Mouse (Mus musculus): Measurements from ENCODE around the gene Slc39a9. TPM values are rescaled to one million over a fixed set of nuclear protein-coding genes. Genes with fewer than 3 reads are reported as not detected.

Slc39a9 gene
- polyA plus RNA-seq, 1 experiment from 2014 or later: 24.4 TPM

DNA sequence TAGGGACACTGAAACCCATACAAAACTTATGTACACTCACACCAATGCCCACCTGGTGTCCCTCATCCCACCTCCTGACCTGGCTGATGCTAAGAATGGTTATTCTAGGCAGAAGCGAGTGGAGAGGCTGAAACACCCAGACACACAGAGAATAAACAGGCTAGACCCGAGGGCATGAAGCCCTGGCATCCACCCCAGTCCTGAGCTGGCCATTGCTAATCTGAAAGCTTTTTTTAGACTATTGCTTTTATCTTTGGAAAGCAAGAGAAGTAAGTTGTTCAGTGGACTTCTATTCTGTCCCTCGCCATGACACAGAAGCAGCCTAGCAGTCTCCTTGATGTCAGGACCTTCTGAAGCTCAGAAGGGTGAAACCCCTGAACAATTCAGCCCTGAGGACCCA lies 33.8 kb upstream of the Slc39a9 start:
- no peaks in the 10 kb centered on the region for H3K36me3 ChIP-seq
- no peaks in the 10 kb centered on the region for H3K9me3 ChIP-seq
- no peak overlapping the region for H3K9ac ChIP-seq
- H3K27me3 ChIP-seq: no peaks in the 10 kb centered on the region
- H3K4me1 ChIP-seq: no peaks in the 10 kb centered on the region
- H3K4me2 ChIP-seq: no peak overlapping the region
- H3K27ac ChIP-seq: no peak overlapping the region
- ATAC-seq (ENCODE audit: insufficient number of reproducible peaks, low FRiP score, low TSS enrichment, low read depth): no peak
- 75% methylated on average over 3 of the region's 3 CpGs for WGBS
- no peak overlapping the region for H3K4me3 ChIP-seq

- 49% methylated on average over 9 of the region's 9 CpGs for WGBS
- no peaks in the 10 kb centered on the region for H3K4me1 ChIP-seq
- no peak for ATAC-seq (ENCODE audit: insufficient number of reproducible peaks, low FRiP score, low TSS enrichment, low read depth)
Measured at GRCm38 (mm10) chr12:80612113-80612791, 31.4 kb upstream of the Slc39a9 start.

GRCm38 (mm10) chr12:80615371-80616257 lies 28.1 kb upstream of the Slc39a9 start:
- ATAC-seq (ENCODE audit: insufficient number of reproducible peaks, low FRiP score, low TSS enrichment, low read depth): no peak
- H3K4me1 ChIP-seq: no peaks in the 10 kb centered on the region
- H3K27me3 ChIP-seq: no peaks in the 10 kb centered on the region
- H3K36me3 ChIP-seq: no peaks in the 10 kb centered on the region
- no peak overlapping the region for H3K4me3 ChIP-seq
- 44% methylated on average over 7 of the region's 7 CpGs for WGBS
- H3K4me2 ChIP-seq: no peak overlapping the region
- H3K27ac ChIP-seq: no peak overlapping the region
- H3K9ac ChIP-seq: no peak overlapping the region
- no peaks in the 10 kb centered on the region for H3K9me3 ChIP-seq

More at GRCm38 (mm10) chr12:80612113-80612791, 31.4 kb upstream of the Slc39a9 start:
- H3K27me3 ChIP-seq: no peaks in the 10 kb centered on the region
- no peaks in the 10 kb centered on the region for H3K9me3 ChIP-seq
- H3K4me2 ChIP-seq: no peak overlapping the region
- no peak overlapping the region for H3K9ac ChIP-seq
- no peak overlapping the region for H3K27ac ChIP-seq
- H3K36me3 ChIP-seq: no peaks in the 10 kb centered on the region
- no peak overlapping the region for H3K4me3 ChIP-seq

DNA sequence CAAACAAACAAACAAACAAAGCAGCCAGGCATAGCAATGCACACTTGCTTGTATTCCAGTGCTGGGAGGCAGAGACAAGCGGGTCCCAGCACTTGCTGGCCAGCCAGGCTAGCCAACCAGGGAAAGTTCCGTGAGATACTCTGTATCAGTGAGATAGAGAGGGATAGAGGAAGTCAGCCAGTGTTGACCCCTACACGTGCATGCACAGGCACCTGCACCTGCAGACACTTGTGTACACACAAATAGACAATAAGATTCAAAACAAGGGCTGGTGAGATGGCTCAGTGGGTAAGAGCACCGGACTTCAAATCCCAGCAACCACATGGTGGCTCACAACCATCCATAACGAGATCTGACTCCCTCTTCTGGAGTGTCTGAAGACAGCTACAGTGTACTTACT lies 23.2 kb upstream of the Slc39a9 start:
- no peak for ATAC-seq (ENCODE audit: insufficient number of reproducible peaks, low FRiP score, low TSS enrichment, low read depth)
- Histone ChIP-seq H3K27ac (no peak overlapping the region), H3K4me1 (no peaks in the 10 kb centered on the region), H3K27me3 (no peaks in the 10 kb centered on the region), H3K9me3 (no peaks in the 10 kb centered on the region), H3K9ac (no peak overlapping the region), H3K4me3 (no peak overlapping the region), H3K4me2 (no peak overlapping the region), H3K36me3 (no peaks in the 10 kb centered on the region)
- WGBS: 77% methylated on average over 5 of the region's 5 CpGs

DNA sequence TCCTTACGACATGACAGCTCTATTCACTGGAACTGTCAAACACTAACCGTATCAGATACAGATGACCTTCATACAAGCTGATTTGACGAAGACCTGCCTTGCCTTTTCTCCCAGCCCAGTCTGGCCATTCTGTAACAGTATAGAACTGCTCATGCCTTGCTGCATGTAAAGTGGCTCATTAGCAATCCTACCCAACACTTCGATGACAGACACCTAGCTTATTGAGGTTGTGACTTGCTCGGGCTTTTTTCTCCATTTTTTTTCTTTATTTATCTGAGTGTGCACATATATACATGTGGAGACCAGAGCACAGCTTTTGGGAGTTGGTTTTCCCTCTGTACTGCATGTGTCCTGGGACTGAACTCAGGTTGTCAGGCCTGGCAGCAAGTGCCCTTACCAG lies 11.9 kb upstream of the Slc39a9 start:
- H3K27me3 ChIP-seq: no peaks in the 10 kb centered on the region
- H3K9ac ChIP-seq: no peak overlapping the region
- 86% methylated on average over 5 of the region's 5 CpGs for WGBS
- H3K4me1 ChIP-seq: no peaks in the 10 kb centered on the region
- no peak overlapping the region for H3K27ac ChIP-seq
- no peak overlapping the region for H3K4me2 ChIP-seq
- peaks cover 44% of the 10 kb centered on the region for H3K36me3 ChIP-seq
- no peak overlapping the region for H3K4me3 ChIP-seq
- no peak for ATAC-seq (ENCODE audit: insufficient number of reproducible peaks, low FRiP score, low TSS enrichment, low read depth)
- H3K9me3 ChIP-seq: no peaks in the 10 kb centered on the region

GRCm38 (mm10) chr12:80642725-80643692 lies 674 bp upstream of the Slc39a9 start:
- Histone ChIP-seq H3K9ac (peak overlapping the region; percentile 92), H3K27me3 (no peaks in the 10 kb centered on the region), H3K36me3 (peaks cover 44% of the 10 kb centered on the region), H3K27ac (peak overlapping the region; percentile 92), H3K4me1 (peaks cover 31% of the 10 kb centered on the region), H3K9me3 (no peaks in the 10 kb centered on the region), H3K4me2 (peak overlapping the region; percentile 76), H3K4me3 (peak overlapping the region; percentile 98)
- ATAC-seq (ENCODE audit: insufficient number of reproducible peaks, low FRiP score, low TSS enrichment, low read depth): peak; percentile 70
- 2% methylated on average over 43 of the region's 48 CpGs for WGBS

DNA sequence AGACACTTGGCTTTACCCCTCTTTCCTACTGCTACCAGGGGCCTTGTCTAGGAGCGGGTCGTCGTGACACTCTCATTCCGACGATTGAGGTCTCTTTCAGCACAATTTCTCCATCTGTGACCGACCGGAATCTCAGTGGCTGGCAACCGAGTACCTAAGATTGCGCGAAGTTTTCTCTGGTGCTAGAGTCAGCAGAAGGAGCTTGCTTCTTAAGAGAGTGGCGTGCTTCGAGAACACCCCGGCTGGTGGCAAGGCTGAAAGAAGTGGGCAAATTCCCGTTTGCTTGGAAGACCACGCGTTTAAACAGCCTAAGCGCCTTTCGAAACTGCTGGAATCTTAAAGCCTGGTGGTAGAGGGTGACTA lies 804 bp downstream of the Slc39a9 start:
- peaks cover 36% of the 10 kb centered on the region for H3K36me3 ChIP-seq
- peak overlapping the region; percentile 92 for H3K9ac ChIP-seq
- 10% methylated on average over 18 of the region's 18 CpGs for WGBS
- H3K4me2 ChIP-seq: peak overlapping the region; percentile 76
- peaks cover 29% of the 10 kb centered on the region for H3K4me1 ChIP-seq
- H3K4me3 ChIP-seq: peak overlapping the region; percentile 98
- H3K9me3 ChIP-seq: no peaks in the 10 kb centered on the region
- H3K27me3 ChIP-seq: no peaks in the 10 kb centered on the region
- H3K27ac ChIP-seq: peak overlapping the region; percentile 92
- ATAC-seq (ENCODE audit: insufficient number of reproducible peaks, low FRiP score, low TSS enrichment, low read depth): no peak

DNA sequence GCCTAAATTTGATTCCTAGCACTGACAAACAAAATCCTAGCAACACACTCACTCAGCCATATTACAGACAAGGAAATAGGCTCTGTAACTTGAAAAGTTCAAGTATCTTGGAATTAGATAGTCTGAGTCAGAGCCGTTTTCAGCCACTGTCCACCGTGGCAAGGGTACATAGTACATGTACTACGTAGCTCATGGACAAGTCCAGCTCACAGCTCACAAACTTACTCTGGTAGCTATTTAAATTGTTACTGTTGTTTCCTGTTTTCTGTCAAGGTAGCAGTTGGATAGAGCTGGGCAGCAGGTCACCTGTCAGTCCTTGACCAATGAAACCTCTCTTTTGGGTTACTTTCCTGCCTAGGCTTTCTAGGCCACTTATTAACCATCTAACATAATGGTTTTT lies 2.7 kb downstream of the Slc39a9 start:
- Histone ChIP-seq H3K36me3 (peaks cover 19% of the 10 kb centered on the region; the same call in 1 of the 2 replicates), H3K9ac (no peak overlapping the region), H3K4me3 (no peak overlapping the region), H3K4me2 (peak overlapping the region; percentile 76; the same call in 1 of the 2 replicates), H3K4me1 (peaks cover 29% of the 10 kb centered on the region), H3K27me3 (no peaks in the 10 kb centered on the region), H3K27ac (no peak overlapping the region), H3K9me3 (no peaks in the 10 kb centered on the region)
- WGBS: 91% methylated on average over 3 of the region's 3 CpGs
- ATAC-seq (ENCODE audit: insufficient number of reproducible peaks, low FRiP score, low TSS enrichment, low read depth): no peak

GRCm38 (mm10) chr12:80653951-80654658 lies 10.4 kb downstream of the Slc39a9 start:
- no peak overlapping the region for H3K4me2 ChIP-seq
- H3K9ac ChIP-seq: no peak overlapping the region
- H3K36me3 ChIP-seq: no peaks in the 10 kb centered on the region
- no peak for ATAC-seq (ENCODE audit: insufficient number of reproducible peaks, low FRiP score, low TSS enrichment, low read depth)
- no peak overlapping the region for H3K27ac ChIP-seq
- no peak overlapping the region for H3K4me3 ChIP-seq
- no peaks in the 10 kb centered on the region for H3K27me3 ChIP-seq
- H3K4me1 ChIP-seq: no peaks in the 10 kb centered on the region
- no peaks in the 10 kb centered on the region for H3K9me3 ChIP-seq
- WGBS: 84% methylated on average over 7 of the region's 7 CpGs

GRCm38 (mm10) chr12:80654659-80655025 lies 11.0 kb downstream of the Slc39a9 start:
- Histone ChIP-seq H3K36me3 (no peaks in the 10 kb centered on the region), H3K9me3 (no peaks in the 10 kb centered on the region), H3K4me2 (no peak overlapping the region), H3K27me3 (no peaks in the 10 kb centered on the region), H3K4me1 (no peaks in the 10 kb centered on the region), H3K4me3 (no peak overlapping the region), H3K27ac (no peak overlapping the region), H3K9ac (no peak overlapping the region)
- 77% methylated on average over 3 of the region's 3 CpGs for WGBS
- no peak for ATAC-seq (ENCODE audit: insufficient number of reproducible peaks, low FRiP score, low TSS enrichment, low read depth)

GRCm38 (mm10) chr12:80658661-80659060 lies 15.0 kb downstream of the Slc39a9 start:
- no peak overlapping the region for H3K9ac ChIP-seq
- H3K27me3 ChIP-seq: no peaks in the 10 kb centered on the region
- H3K4me2 ChIP-seq: no peak overlapping the region
- H3K36me3 ChIP-seq: peaks cover 17% of the 10 kb centered on the region
- no peak for ATAC-seq (ENCODE audit: insufficient number of reproducible peaks, low FRiP score, low TSS enrichment, low read depth)
- H3K27ac ChIP-seq: no peak overlapping the region
- no peak overlapping the region for H3K4me3 ChIP-seq
- H3K4me1 ChIP-seq: no peaks in the 10 kb centered on the region
- 88% methylated on average over 6 of the region's 6 CpGs for WGBS
- no peaks in the 10 kb centered on the region for H3K9me3 ChIP-seq

Data from limb, embryonic 15.5 days (tissue).